Mouse (Mus musculus): ENCODE data around the gene Nsmce1.

Nsmce1 gene

GRCm38 (mm10) chr7:125490947-125491735 lies at the start of gene Nsmce1:
Nsmce1 (minus strand) TSS chr7:125491596.
- peak; percentile 95 for DNase-seq (ENCODE audit: low read depth)

- DNase-seq (ENCODE audit: low read depth) = no peak
Observed at GRCm38 (mm10) chr7:125541026-125541425, 49.6 kb upstream of the Nsmce1 start.

GRCm38 (mm10) chr7:125539351-125539750 lies 48.0 kb upstream of the Nsmce1 start:
- DNase-seq (ENCODE audit: low read depth) = peak; percentile 79

DNA sequence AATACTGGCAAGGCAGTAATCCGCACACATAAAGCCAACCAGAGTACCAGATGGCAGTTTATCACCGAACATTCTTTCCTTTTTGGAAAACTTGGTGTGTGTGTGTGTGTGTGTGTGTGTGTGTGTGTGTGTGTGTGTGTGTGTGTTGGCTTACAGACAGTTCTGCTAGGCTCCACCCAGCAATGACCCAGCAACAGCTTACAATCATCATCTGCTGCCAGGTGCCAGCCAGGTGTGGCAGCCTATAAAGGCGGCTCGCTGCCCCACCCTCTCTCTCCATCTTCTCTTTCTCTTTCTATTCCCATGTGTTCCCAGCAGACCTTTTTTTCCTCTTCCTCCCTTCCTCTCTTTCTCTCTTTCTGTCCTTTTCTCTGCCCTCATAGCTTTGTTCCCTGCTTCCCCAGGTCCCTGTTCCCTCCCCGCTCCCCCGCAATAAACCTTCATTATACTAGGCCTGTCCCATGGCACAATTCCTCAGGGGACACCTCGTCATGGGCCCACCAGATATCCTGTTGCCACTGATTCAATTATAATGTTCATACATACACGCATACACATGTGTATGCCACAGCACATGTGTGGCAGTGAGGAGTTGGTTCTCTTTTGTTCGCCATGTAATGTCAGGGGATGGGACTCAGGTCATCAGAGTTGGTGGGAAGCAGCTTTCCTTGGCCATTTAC lies 36.6 kb upstream of the Nsmce1 start:
- DNase-seq (ENCODE audit: low read depth) = no peak

GRCm38 (mm10) chr7:125527186-125527585 lies 35.8 kb upstream of the Nsmce1 start:
- DNase-seq (ENCODE audit: low read depth) = no peak

- no peak for DNase-seq (ENCODE audit: low read depth)
Observed at GRCm38 (mm10) chr7:125523051-125523450, 31.7 kb upstream of the Nsmce1 start.

DNA sequence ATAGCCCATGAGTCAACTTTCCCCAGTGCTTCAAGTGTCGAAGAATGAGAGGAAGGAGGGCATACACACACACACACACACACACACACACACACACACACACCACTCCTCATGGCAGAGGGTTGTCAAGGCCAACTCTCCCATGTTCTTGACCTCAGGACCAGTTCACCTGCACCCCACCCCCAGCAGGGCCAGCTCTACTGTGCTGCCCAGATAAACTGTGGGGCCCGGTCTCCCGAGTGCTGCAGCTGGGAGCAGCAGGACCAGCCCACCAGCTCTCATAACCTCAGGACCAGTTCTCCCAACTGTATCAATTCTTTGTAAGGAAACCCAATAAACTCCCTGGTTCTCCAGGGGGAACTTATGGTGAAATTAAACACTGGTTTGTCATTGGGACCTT lies 28.3 kb upstream of the Nsmce1 start:
- no peak for DNase-seq (ENCODE audit: low read depth)

DNA sequence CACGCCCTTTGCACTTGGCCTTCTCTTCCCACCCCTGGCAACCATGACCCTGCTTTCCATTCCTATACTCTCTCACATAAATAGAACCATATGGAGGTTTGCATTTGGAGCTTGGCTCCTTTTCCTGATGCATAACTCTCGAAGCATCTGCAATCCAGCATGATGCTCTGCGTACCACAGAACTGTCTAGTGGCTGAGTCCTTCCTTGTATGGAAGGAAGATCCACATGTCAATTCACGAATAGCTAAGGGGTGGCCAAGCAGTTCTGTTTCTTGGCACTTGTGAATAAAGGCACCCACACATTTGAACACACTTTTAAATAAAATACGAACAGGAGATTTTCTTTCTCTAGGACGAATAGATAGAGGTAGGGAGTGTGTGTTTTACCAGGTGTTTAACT lies 26.1 kb upstream of the Nsmce1 start:
- peak; percentile 46 for DNase-seq (ENCODE audit: low read depth)

GRCm38 (mm10) chr7:125516723-125517122 lies 25.3 kb upstream of the Nsmce1 start:
- no peak for DNase-seq (ENCODE audit: low read depth)

- peak; percentile 57 for DNase-seq (ENCODE audit: low read depth)
Observed at GRCm38 (mm10) chr7:125515081-125515853, 23.9 kb upstream of the Nsmce1 start.

DNA sequence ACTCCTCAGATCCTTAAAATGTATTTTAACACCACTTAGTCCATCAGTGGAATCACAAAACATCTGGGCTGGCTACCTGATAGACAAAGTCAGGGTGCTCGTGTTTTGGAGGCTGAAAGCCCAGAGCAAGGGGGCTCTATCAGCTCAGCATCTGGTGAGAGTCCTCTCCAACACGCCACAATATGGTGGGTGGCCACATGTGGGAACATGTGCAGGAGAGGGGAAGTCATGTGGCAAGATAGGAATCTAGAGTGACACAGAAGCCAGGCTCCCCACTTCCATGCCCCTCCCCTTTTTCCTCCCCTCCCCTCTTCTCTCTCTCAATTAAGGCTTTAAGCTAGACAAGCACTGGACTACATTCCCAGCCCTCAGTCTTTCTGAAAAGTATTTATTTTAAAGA lies 20.5 kb upstream of the Nsmce1 start:
- no peak for DNase-seq (ENCODE audit: low read depth)

- DNase-seq (ENCODE audit: low read depth) = no peak
Observed at GRCm38 (mm10) chr7:125511432-125511831, 20.0 kb upstream of the Nsmce1 start.

DNA sequence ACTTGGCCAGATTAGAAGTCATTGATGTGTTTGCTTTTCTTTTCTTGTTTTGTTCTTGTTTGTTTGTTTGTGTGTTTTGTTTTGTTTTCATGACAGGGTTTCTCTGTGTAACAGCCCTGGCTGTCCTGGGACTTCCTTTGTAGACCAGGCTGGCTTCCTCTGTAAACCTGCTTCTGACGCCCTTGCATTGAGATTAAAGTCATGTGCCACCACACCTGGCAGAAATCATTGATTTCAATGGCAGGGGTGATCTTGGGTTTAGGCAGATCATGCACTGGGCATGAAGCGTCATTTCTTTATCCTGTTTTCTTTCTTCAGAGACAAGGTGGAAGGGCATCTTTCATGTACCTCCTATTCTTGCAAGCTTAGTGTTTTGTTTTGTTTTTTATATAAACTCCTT lies 15.9 kb upstream of the Nsmce1 start:
- DNase-seq (ENCODE audit: low read depth) = no peak

DNA sequence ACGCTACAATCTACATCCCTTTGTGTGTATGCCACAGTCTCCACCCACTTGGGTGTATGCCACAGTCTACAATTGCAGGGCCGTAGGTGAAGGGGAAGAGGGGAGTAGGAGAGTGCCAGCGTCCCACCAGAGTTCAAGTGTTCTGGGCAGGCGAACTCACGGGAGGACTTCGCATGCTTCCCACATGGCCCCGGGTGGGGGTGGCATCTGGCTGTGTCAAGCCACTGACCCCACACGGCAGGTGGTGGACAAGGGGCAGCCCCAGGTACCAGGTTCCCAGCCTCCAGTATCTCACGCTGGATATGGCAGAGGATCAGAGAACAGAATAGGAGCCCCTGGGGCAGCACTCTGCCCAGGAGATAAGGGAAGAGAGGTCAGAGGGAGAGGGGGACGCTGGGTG lies 14.2 kb upstream of the Nsmce1 start:
- no peak for DNase-seq (ENCODE audit: low read depth)

- DNase-seq (ENCODE audit: low read depth) = no peak
Observed at GRCm38 (mm10) chr7:125504618-125505017, 13.2 kb upstream of the Nsmce1 start.

GRCm38 (mm10) chr7:125503374-125504092 lies 12.1 kb upstream of the Nsmce1 start:
- no peak for DNase-seq (ENCODE audit: low read depth)

DNA sequence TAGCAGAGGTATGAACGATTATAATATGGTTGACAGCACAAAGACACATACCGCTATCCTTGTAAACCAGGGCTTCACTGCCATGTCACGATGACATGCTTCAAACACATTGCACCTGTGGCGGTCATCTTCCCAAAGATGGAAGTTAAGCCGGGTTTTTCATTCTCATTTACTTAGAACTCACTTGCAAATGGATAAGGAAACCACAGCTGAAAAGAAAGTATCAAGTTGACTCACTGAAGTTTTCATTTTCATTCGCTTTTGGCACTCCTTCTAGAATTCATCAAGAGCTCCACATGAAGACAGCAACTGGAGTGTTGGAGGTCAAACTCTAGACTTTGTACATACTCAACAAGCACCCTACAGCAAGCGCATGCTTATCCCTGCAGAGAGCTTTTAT lies 9.5 kb upstream of the Nsmce1 start:
- DNase-seq (ENCODE audit: low read depth) = no peak

DNA sequence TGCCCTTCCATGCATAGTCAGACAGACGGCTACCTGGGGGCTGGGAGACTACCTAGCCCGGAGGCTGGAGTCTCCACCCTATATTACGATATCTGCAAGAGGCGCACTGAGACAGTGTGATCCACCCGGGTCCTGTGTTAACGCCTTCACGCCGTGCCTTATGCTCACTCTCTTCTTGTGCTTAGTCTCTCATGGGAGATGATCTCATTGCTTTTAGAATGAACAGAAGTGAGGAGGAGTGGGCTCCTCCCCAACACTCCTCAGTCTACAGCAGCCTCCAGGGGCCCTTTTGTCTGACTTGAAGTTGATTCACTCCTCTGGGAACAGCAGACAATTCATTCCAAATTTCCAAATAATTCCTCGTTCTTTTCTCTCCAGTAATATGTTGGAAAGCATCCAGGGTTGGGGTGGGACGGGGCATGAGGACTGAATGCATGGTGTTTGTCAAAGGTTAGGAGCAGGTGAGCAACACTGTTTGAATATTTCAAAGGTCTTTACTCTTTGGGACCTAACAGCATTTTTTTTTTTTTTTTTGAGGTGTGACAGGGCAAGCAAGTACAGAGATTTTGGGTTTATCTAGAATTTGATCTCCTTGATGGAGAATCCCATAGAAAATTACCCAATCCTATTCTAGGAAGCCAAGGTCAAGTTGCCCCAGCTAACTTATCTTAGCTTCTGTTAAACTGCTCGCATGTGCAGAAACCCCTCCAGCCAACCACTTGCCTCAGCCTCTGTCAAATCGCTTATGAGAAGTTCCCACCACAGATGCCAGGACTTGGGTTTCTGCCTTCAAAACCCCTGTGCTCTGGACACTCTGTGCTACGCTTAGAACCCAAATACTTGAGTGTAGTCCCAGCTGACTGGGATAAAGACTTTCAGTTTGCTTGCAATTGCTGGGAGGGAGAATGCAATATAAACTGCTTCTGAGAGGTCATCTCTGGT lies 8.8 kb upstream of the Nsmce1 start:
- peak; percentile 54 for DNase-seq (ENCODE audit: low read depth)

DNA sequence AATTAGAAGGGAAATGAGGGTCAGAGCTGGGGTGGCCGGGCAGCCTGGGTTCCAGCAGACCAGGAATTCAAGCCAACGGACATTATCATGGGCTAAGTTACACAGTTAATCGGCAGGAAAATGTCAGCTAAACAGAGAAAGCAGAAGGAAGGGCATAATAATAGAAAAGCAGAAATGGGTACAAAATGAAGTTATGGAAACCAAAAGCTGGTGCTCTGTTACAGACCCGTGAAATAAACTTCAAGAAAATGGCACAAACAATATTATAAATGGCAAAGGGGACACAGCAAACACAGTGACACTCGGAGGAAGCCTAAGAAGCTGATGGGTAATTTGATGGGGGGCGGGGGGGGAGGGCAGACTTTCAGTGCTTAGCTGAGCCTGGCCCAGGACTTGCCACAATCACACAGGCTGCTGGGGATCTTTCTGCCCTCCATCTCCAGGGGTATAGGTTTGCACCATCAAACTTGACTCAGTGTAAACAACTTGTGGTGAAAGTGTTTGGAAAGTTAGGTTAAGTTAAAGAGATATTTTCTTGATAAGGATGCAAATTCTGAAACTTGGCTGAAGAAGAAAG lies 4.6 kb upstream of the Nsmce1 start:
- no peak for DNase-seq (ENCODE audit: low read depth)

DNA sequence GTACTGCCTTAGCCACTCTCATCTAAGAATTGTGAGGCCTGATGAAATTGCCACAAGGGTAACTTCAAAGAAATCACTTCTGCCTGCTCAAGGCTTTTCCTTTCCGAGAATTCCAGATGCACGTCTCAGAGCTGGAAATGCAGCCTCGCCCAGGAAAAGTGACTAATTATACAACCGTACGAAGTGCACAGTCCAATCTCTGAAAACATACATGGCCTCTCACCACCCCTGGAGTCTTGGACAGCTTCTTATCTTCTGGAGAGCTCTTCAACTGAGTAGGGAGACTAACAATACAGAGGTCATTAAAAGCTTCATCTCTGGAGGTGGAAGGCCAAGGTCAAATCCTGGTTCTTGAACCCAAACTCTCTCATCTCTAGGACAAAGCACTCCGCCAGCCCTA lies 1.2 kb upstream of the Nsmce1 start:
- DNase-seq (ENCODE audit: low read depth) = no peak

GRCm38 (mm10) chr7:125491760-125492159 lies 364 bp upstream of the Nsmce1 start:
- DNase-seq (ENCODE audit: low read depth) = no peak
